Mouse (Mus musculus) brain, embryonic 14.5 days (tissue): ENCODE measurements around the gene Masp1.

Experiments
- CTCF ChIP-seq: fragments of 200-500 bp; IDR thresholded peaks from 2 replicates; pipeline ENCODE4 v1.5.1; 2012; ENCODE audit warnings: inconsistent platforms, mild to moderate bottlenecking, moderate library complexity, borderline replicate concordance; ENCODE audit not compliant: insufficient read depth, insufficient read length; ENCODE audit errors: extremely low read depth
- POLR2A ChIP-seq: fragments of 200-500 bp; IDR thresholded peaks from 2 replicates; pipeline ENCODE4 v1.6.1; 2012; ENCODE audit warnings: mild to moderate bottlenecking, inconsistent platforms, borderline replicate concordance; ENCODE audit not compliant: poor library complexity, insufficient read depth, insufficient read length, severe bottlenecking; ENCODE audit errors: extremely low read depth

- no peak for TF ChIP-seq CTCF
- no peak for TF ChIP-seq POLR2A
Observed at GRCm38 (mm10) chr16:23416261-23416656, 104.4 kb downstream of the Masp1 start.
